Mouse (Mus musculus) heart, embryonic 13.5 days (tissue): ENCODE measurements around the gene Rftn1. TPM values are rescaled to one million over a fixed set of nuclear protein-coding genes. Genes with fewer than 3 reads are reported as not detected.

ENCODE experiments used
- ATAC-seq: fragments of 200-750 bp; cut with Nextera tagmentation; 2 replicates; pipeline ENCODE4 v1.8.0; 2017; ENCODE audit warnings: moderate TSS enrichment; ENCODE audit not compliant: insufficient number of reproducible peaks, low FRiP score, low TSS enrichment; ENCODE audit errors: extremely low read depth
- H3K27ac ChIP-seq: fragments of 300-500 bp; sonication (generic); replicated peaks from 2 replicates; pipeline ENCODE4 v1.5.1; 2015; ENCODE audit warnings: moderate library complexity, mild to moderate bottlenecking, inconsistent platforms
- H3K27me3 ChIP-seq: fragments of 300-500 bp; sonication (generic); replicated peaks from 2 replicates; pipeline ENCODE4 v1.6.1; 2015; ENCODE audit warnings: mild to moderate bottlenecking, inconsistent platforms
- H3K36me3 ChIP-seq: fragments of 300-500 bp; sonication (generic); 2 replicates; pipeline ENCODE4 v1.6.1; 2015; ENCODE audit warnings: mild to moderate bottlenecking, inconsistent platforms
- H3K4me1 ChIP-seq: fragments of 300-500 bp; sonication (generic); 2 replicates; pipeline ENCODE4 v1.6.1; 2015; ENCODE audit warnings: inconsistent platforms
- H3K4me2 ChIP-seq: fragments of 300-500 bp; sonication (generic); 2 replicates; pipeline ENCODE4 v1.6.1; 2015; ENCODE audit warnings: inconsistent platforms, mild to moderate bottlenecking, moderate library complexity
- H3K4me3 ChIP-seq: fragments of 300-500 bp; sonication (generic); 2 replicates; pipeline ENCODE4 v1.5.1; 2015; ENCODE audit warnings: moderate library complexity, mild to moderate bottlenecking, inconsistent platforms
- H3K9ac ChIP-seq: fragments of 300-500 bp; sonication (generic); 2 replicates; pipeline ENCODE4 v1.6.1; 2015; ENCODE audit warnings: inconsistent platforms, mild to moderate bottlenecking, moderate library complexity
- H3K9me3 ChIP-seq: fragments of 300-500 bp; sonication (generic); 2 replicates; pipeline ENCODE4 v1.6.1; 2016; ENCODE audit warnings: inconsistent platforms
- WGBS: fragments of 180-500 bp; shearing (Covaris S2); methylation state at CpG from one replicate; pipeline ENCODE4 v1.1.7; 2015; ENCODE audit warnings: mixed read lengths; 5-methylcytosine and 5-hydroxymethylcytosine counted together
- polyA plus RNA-seq: library from polyadenylated mRNA; unstranded; fragments of >200 nt; fragmentation: Nextera tagmentation; extraction: Ambion mirVana; gene quantifications from 2 replicates; pipeline ENCODE4 v1.2.1, GENCODE M21; 2015

The Rftn1 gene
- polyA plus RNA-seq, 1 experiment from 2014 or later, result 26.3 TPM

- no peak for ATAC-seq
- Histone ChIP-seq H3K36me3 (peaks cover 16% of the 10 kb centered on the region), H3K4me3 (no peak overlapping the region), H3K27ac (no peak overlapping the region), H3K9me3 (no peaks in the 10 kb centered on the region), H3K4me2 (no peak overlapping the region), H3K27me3 (no peaks in the 10 kb centered on the region), H3K4me1 (peaks cover 22% of the 10 kb centered on the region), H3K9ac (no peak overlapping the region)
- WGBS, result 82% methylated on average over 7 of the region's 7 CpGs
Observed at GRCm38 (mm10) chr17:50054586-50054985, 135.9 kb downstream of the Rftn1 start.

- peaks cover 24% of the 10 kb centered on the region for H3K4me1 ChIP-seq
- no peak overlapping the region for H3K4me2 ChIP-seq
- H3K36me3 ChIP-seq, result peaks cover 16% of the 10 kb centered on the region
- WGBS, result 100% methylated on average over 1 of the region's 1 CpGs
- no peak for ATAC-seq
- H3K4me3 ChIP-seq, result no peak overlapping the region
- H3K27ac ChIP-seq, result no peak overlapping the region
- no peaks in the 10 kb centered on the region for H3K9me3 ChIP-seq
- no peaks in the 10 kb centered on the region for H3K27me3 ChIP-seq
- no peak overlapping the region for H3K9ac ChIP-seq
Observed at GRCm38 (mm10) chr17:50053961-50054360, 136.5 kb downstream of the Rftn1 start.

- H3K27ac ChIP-seq, result no peak overlapping the region
- peaks cover 34% of the 10 kb centered on the region for H3K4me1 ChIP-seq
- H3K9ac ChIP-seq, result no peak overlapping the region
- no peak for ATAC-seq
- H3K4me3 ChIP-seq, result no peak overlapping the region
- H3K36me3 ChIP-seq, result peaks cover 16% of the 10 kb centered on the region
- no peaks in the 10 kb centered on the region for H3K27me3 ChIP-seq
- H3K4me2 ChIP-seq, result no peak overlapping the region
- 9% methylated on average over 7 of the region's 7 CpGs for WGBS
- no peaks in the 10 kb centered on the region for H3K9me3 ChIP-seq
Observed at GRCm38 (mm10) chr17:50052741-50053468, 137.6 kb downstream of the Rftn1 start.

- no peak overlapping the region for H3K9ac ChIP-seq
- no peak overlapping the region for H3K27ac ChIP-seq
- no peak for ATAC-seq
- 86% methylated on average over 9 of the region's 9 CpGs for WGBS
- no peak overlapping the region for H3K4me3 ChIP-seq
- H3K36me3 ChIP-seq, result peaks cover 35% of the 10 kb centered on the region
- H3K4me1 ChIP-seq, result peaks cover 39% of the 10 kb centered on the region
- no peak overlapping the region for H3K4me2 ChIP-seq
- no peaks in the 10 kb centered on the region for H3K9me3 ChIP-seq
- H3K27me3 ChIP-seq, result no peaks in the 10 kb centered on the region
Observed at GRCm38 (mm10) chr17:50050456-50050855, 140.0 kb downstream of the Rftn1 start.

GRCm38 (mm10) chr17:50048209-50048608 is 142.3 kb downstream of the Rftn1 start:
- H3K9ac ChIP-seq, result no peak overlapping the region
- peaks cover 25% of the 10 kb centered on the region for H3K36me3 ChIP-seq
- ATAC-seq, result no peak
- peaks cover 36% of the 10 kb centered on the region for H3K4me1 ChIP-seq
- H3K27me3 ChIP-seq, result no peaks in the 10 kb centered on the region
- H3K4me3 ChIP-seq, result no peak overlapping the region
- peak overlapping the region; percentile 8; the same call in 1 of the 2 replicates for H3K27ac ChIP-seq
- WGBS, result 44% methylated on average over 9 of the region's 9 CpGs
- H3K4me2 ChIP-seq, result no peak overlapping the region
- H3K9me3 ChIP-seq, result no peaks in the 10 kb centered on the region

- Histone ChIP-seq H3K4me3 (no peak overlapping the region), H3K9ac (no peak overlapping the region), H3K9me3 (no peaks in the 10 kb centered on the region), H3K27me3 (no peaks in the 10 kb centered on the region), H3K4me1 (peaks cover 27% of the 10 kb centered on the region), H3K36me3 (peaks cover 31% of the 10 kb centered on the region), H3K4me2 (no peak overlapping the region), H3K27ac (no peak overlapping the region)
- no peak for ATAC-seq
- WGBS, result 88% methylated on average over 12 of the region's 12 CpGs
Observed at GRCm38 (mm10) chr17:50047182-50047581, 143.3 kb downstream of the Rftn1 start.

- 68% methylated on average over 3 of the region's 3 CpGs for WGBS
- Histone ChIP-seq H3K9me3 (no peaks in the 10 kb centered on the region), H3K4me3 (no peak overlapping the region), H3K4me1 (peaks cover 29% of the 10 kb centered on the region), H3K36me3 (peaks cover 20% of the 10 kb centered on the region), H3K9ac (no peak overlapping the region), H3K4me2 (no peak overlapping the region), H3K27ac (no peak overlapping the region), H3K27me3 (0 out of 2 replicates have a peak, but pooled peaks cover 2% of the 10 kb centered on the region)
- ATAC-seq, result no peak
Observed at GRCm38 (mm10) chr17:50040727-50041410, 149.6 kb downstream of the Rftn1 start.

GRCm38 (mm10) chr17:50037882-50038665 is 152.4 kb downstream of the Rftn1 start:
- Histone ChIP-seq H3K4me3 (no peak overlapping the region), H3K27ac (no peak overlapping the region), H3K4me2 (peak overlapping the region; percentile 30), H3K27me3 (0 out of 2 replicates have a peak, but pooled peaks cover 2% of the 10 kb centered on the region), H3K36me3 (peaks cover 28% of the 10 kb centered on the region), H3K9me3 (no peaks in the 10 kb centered on the region), H3K9ac (0 out of 2 replicates have a peak overlapping the region, but pooled peaks have one; percentile 9), H3K4me1 (peaks cover 29% of the 10 kb centered on the region)
- 44% methylated on average over 10 of the region's 10 CpGs for WGBS
- ATAC-seq, result no peak

GRCm38 (mm10) chr17:50037416-50037815 is 153.1 kb downstream of the Rftn1 start:
- 0 out of 2 replicates have a peak overlapping the region, but pooled peaks have one; percentile 9 for H3K9ac ChIP-seq
- ATAC-seq, result no peak
- 52% methylated on average over 4 of the region's 4 CpGs for WGBS

GRCm38 (mm10) chr17:50036751-50037385 is 153.6 kb downstream of the Rftn1 start:
- Histone ChIP-seq H3K9me3 (no peaks in the 10 kb centered on the region), H3K4me2 (no peak overlapping the region), H3K36me3 (peaks cover 21% of the 10 kb centered on the region), H3K9ac (no peak overlapping the region), H3K27ac (no peak overlapping the region), H3K4me1 (peaks cover 33% of the 10 kb centered on the region), H3K27me3 (0 out of 2 replicates have a peak, but pooled peaks cover 2% of the 10 kb centered on the region), H3K4me3 (no peak overlapping the region)
- 77% methylated on average over 14 of the region's 14 CpGs for WGBS
- ATAC-seq, result no peak

More at GRCm38 (mm10) chr17:50037416-50037815, 153.1 kb downstream of the Rftn1 start:
- 0 out of 2 replicates have a peak, but pooled peaks cover 2% of the 10 kb centered on the region for H3K27me3 ChIP-seq
- H3K4me1 ChIP-seq, result peaks cover 32% of the 10 kb centered on the region
- H3K4me2 ChIP-seq, result no peak overlapping the region
- H3K36me3 ChIP-seq, result peaks cover 24% of the 10 kb centered on the region
- H3K9me3 ChIP-seq, result no peaks in the 10 kb centered on the region
- no peak overlapping the region for H3K4me3 ChIP-seq
- H3K27ac ChIP-seq, result no peak overlapping the region
